12 mouse cellular contexts compared by ENCODE assay signal in the genomic region with DNA sequence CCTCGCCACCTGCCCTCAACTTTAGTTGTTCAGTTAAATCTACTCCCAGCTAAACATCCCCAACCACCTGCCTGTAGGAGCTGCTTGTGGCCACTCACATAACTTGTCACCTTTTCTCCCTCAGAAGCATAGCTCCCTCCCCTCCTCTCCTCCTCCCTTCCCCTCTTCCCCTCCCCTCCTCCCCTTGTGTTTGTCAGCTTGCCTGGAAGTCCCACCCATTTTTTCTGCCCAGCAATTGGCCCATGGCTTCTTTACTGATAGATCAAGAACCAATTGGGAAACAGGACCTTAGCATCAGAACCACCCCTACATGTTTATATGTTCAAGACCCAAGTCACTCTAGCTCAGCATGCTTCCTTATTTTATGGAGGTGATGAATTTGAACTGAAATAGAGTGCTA. TPM values are rescaled to one million over a fixed set of nuclear protein-coding genes. Genes with fewer than 3 reads are reported as not detected.
DNase-seq lines count a peak whose midpoint lies in the region; ATAC-seq and TF ChIP-seq lines count a peak whose summit lies in the region.
"Had no signal": no experiment of that assay in that cellular context is flagged by ENCODE, and none has a peak within 500 bp of the region (broad histone marks: within the 10 kb centered on the region; RNA-seq: fewer than 3 reads in every experiment).

No protein-coding gene starts in this region.

- H3K4me3 ChIP-seq in heart, embryonic 10.5 days: no peak overlapping the region
- no peak overlapping the region for H3K4me3 ChIP-seq in heart, embryonic 14.5 days (ENCODE audit: control insufficient read depth in 1 of 2, insufficient read depth in 1 of 2, low read depth in 1 of 2, low read length in 2 of 2)
- no peak overlapping the region for H3K4me3 ChIP-seq in stomach, postnatal 0 days (ENCODE audit: low read depth, low read length)
- H3K4me3 ChIP-seq: limb, embryonic 12.5 days had no signal

- TF ChIP-seq CTCF in stomach, postnatal 0 days (IDR thresholded peaks at IDR 0.05; ENCODE audit: low read depth): no peak

- H3K36me3 ChIP-seq in heart, embryonic 10.5 days: no peaks in the 10 kb centered on the region
- H3K36me3 ChIP-seq in heart, embryonic 14.5 days (ENCODE audit: control insufficient read depth, insufficient read depth, low read length): no peaks in the 10 kb centered on the region
- no peaks in the 10 kb centered on the region for H3K36me3 ChIP-seq in stomach, postnatal 0 days (ENCODE audit: control insufficient read depth, insufficient read depth, low read length)
- H3K36me3 ChIP-seq: limb, embryonic 12.5 days had no signal

- peak overlapping the region; percentile 84 for H3K27ac ChIP-seq in heart, embryonic 10.5 days
- H3K27ac ChIP-seq in heart, embryonic 14.5 days (replicated peaks in 1 of 2; ENCODE audit: control insufficient read depth in 1 of 2, insufficient read depth in 1 of 2, low read depth in 2 of 2, low read length in 2 of 2): peak overlapping the region; percentile 83 to 85
- H3K27ac ChIP-seq in stomach, postnatal 0 days (replicated peaks): peak overlapping the region; percentile 78
- H3K27ac ChIP-seq: limb, embryonic 12.5 days had no signal

- H3K4me1 ChIP-seq in heart, embryonic 10.5 days: peaks cover 49% of the 10 kb centered on the region
- H3K4me1 ChIP-seq in heart, embryonic 14.5 days (ENCODE audit: control insufficient read depth in 2 of 2, insufficient read depth in 2 of 2, low read length in 2 of 2): peaks cover 25 to 45% of the 10 kb centered on the region in 2 experiments
- no peaks in the 10 kb centered on the region for H3K4me1 ChIP-seq in stomach, postnatal 0 days (replicated peaks; ENCODE audit: control insufficient read depth, insufficient read depth)

- TF ChIP-seq EP300 in stomach, postnatal 0 days (optimal IDR thresholded peaks at IDR 0.05): no peak

- intact Hi-C loops in gastrocnemius, postnatal 36 days (cut with DNase I): no loop called here

- H3K27me3 ChIP-seq in heart, embryonic 10.5 days (ENCODE audit: insufficient read depth, poor library complexity, severe bottlenecking): no peaks in the 10 kb centered on the region
- no peaks in the 10 kb centered on the region for H3K27me3 ChIP-seq in heart, embryonic 14.5 days (ENCODE audit: control insufficient read depth, insufficient read depth, low read length)
- no peaks in the 10 kb centered on the region for H3K27me3 ChIP-seq in stomach, postnatal 0 days (ENCODE audit: control insufficient read depth, insufficient read depth, low read length)
- H3K27me3 ChIP-seq: limb, embryonic 12.5 days had no signal

- H3K4me2 ChIP-seq in heart, embryonic 14.5 days (ENCODE audit: low read length): no peak overlapping the region
- no peak overlapping the region for H3K4me2 ChIP-seq in stomach, postnatal 0 days (replicated peaks; ENCODE audit: low read depth)
- H3K4me2 ChIP-seq: limb, embryonic 12.5 days had no signal

- peak; percentile 85 for DNase-seq in heart, embryonic 10.5 days (ENCODE audit: low spot score)
- DNase-seq in heart, postnatal 4 days: no peak
- peak; percentile 18 for DNase-seq in lung, postnatal 10 days
- no peak for DNase-seq in lung, postnatal 14 days
- DNase-seq in stomach, postnatal 0 days (ENCODE audit: low spot score): peak; percentile 51
- no peak for DNase-seq in gastrocnemius, postnatal 36 days
- DNase-seq in thymus, postnatal 0 days (ENCODE audit: low spot score): no peak
- DNase-seq: cerebellum, adult 11-12 months had no signal

- H3K9ac ChIP-seq in heart, embryonic 14.5 days (ENCODE audit: low read length): no peak overlapping the region
- no peak overlapping the region for H3K9ac ChIP-seq in stomach, postnatal 0 days (ENCODE audit: low read length)
- H3K9ac ChIP-seq: limb, embryonic 12.5 days had no signal

- H3K9me3 ChIP-seq in heart, embryonic 10.5 days: no peaks in the 10 kb centered on the region
- H3K9me3 ChIP-seq in heart, embryonic 14.5 days (ENCODE audit: control insufficient read depth, low read length): no peaks in the 10 kb centered on the region
- no peaks in the 10 kb centered on the region for H3K9me3 ChIP-seq in stomach, postnatal 0 days (ENCODE audit: control insufficient read depth, low read length)
- H3K9me3 ChIP-seq: limb, embryonic 12.5 days had no signal

- ATAC-seq in heart, embryonic 14.5 days (ENCODE audit: insufficient number of reproducible peaks, insufficient read depth, low FRiP score, low read depth): no peak
- 0 out of 2 replicates have a peak, but pooled peaks have one; percentile 49 for ATAC-seq in stomach, postnatal 0 days (ENCODE audit: low FRiP score, low TSS enrichment)
- ATAC-seq: hindbrain, embryonic 16.5 days had no signal

- 21% methylated on average over 1 of the region's 1 CpGs for WGBS in heart, embryonic 10.5 days
- WGBS in heart, embryonic 14.5 days: 52% methylated on average over 1 of the region's 1 CpGs
- 79% methylated on average over 1 of the region's 1 CpGs for WGBS in stomach, postnatal 0 days

RNA-seq across cellular contexts. Expression of a gene that starts 22.9 kb away (rescaled TPM):
- polyA plus RNA-seq in heart, embryonic 10.5 days (2016; fragmentation: Nextera tagmentation; extraction: Ambion mirVana): 312 and 372 TPM in 2 replicates
- total RNA-seq in heart, postnatal 4 days (2021): 100 to 1,000 TPM; 457 to 460 TPM
- 537 and 600 TPM in 2 replicates for polyA plus RNA-seq in heart, embryonic 14.5 days (2014; fragmentation: Nextera tagmentation; extraction: Ambion mirVana)
- polyA plus RNA-seq in stomach, postnatal 0 days (2015; fragmentation: Nextera tagmentation; extraction: Ambion mirVana): 238 and 254 TPM in 2 replicates
- total RNA-seq in gastrocnemius, postnatal 36 days (2021): 10 to 100 TPM; 60.2 to 70.4 TPM
- 59.9 and 70.6 TPM in 2 replicates for polyA plus RNA-seq in thymus, postnatal 0 days (2015; fragmentation: Nextera tagmentation; extraction: Ambion mirVana)
- total RNA-seq: monocyte, adult 5-6 weeks had no signal

Comparison
In these comparisons a context has a peak if more than half of its experiments do, and no peak if none do; other contexts are left out.
1. DNase-seq: peak in heart, embryonic 10.5 days (single experiment), lung, postnatal 10 days (single experiment) and stomach, postnatal 0 days (single experiment); none in heart, postnatal 4 days (single experiment), lung, postnatal 14 days (single experiment), gastrocnemius, postnatal 36 days (0 of 2) and thymus, postnatal 0 days (single experiment).
2. Peak in every context shown above with its lines, with median percentiles within 50 percentile points of each other: H3K27ac ChIP-seq.